Mouse (Mus musculus): ENCODE data around the gene Phka1.

The Phka1 gene

GRCm38 (mm10) chrX:102475555-102475954 lies 168.5 kb downstream of the Phka1 start:
- no peak for DNase-seq (ENCODE audit: low read depth, low spot score)

Data from skeletal muscle tissue, adult 2 months (tissue).